Mouse (Mus musculus) neural tube, embryonic 11.5 days (tissue): Measurements from ENCODE around the gene Etv5. TPM values are rescaled to one million over a fixed set of nuclear protein-coding genes. Genes with fewer than 3 reads are reported as not detected.

Source experiments
- ATAC-seq: fragments of 200-750 bp; cut with Nextera tagmentation; 2 replicates; pipeline ENCODE4 v1.8.0; 2017; ENCODE audit warnings: moderate number of reproducible peaks, mild to moderate bottlenecking, moderate TSS enrichment, moderate library complexity; ENCODE audit not compliant: insufficient read depth, low FRiP score, low TSS enrichment
- DNase-seq: peaks from one replicate; pipeline ENCODE4 v3.0.0-alpha.2; 2015; ENCODE audit warnings: low spot score
- H3K27ac ChIP-seq: fragments of 300-500 bp; sonication (generic); 2 replicates; pipeline ENCODE4 v1.5.1; 2014; ENCODE audit warnings: low read depth, mild to moderate bottlenecking, low read length
- H3K27me3 ChIP-seq: fragments of 300-500 bp; sonication (generic); 2 replicates; pipeline ENCODE4 v1.6.1; 2014; ENCODE audit warnings: mild to moderate bottlenecking, low read length, mixed read lengths; ENCODE audit not compliant: control insufficient read depth, insufficient read depth
- H3K36me3 ChIP-seq: fragments of 300-500 bp; sonication (generic); 2 replicates; pipeline ENCODE4 v1.6.1; 2014; ENCODE audit warnings: mild to moderate bottlenecking, low read length, moderate library complexity, mixed read lengths; ENCODE audit not compliant: control insufficient read depth, insufficient read depth
- H3K4me1 ChIP-seq: fragments of 300-500 bp; sonication (generic); 2 replicates; pipeline ENCODE4 v1.6.1; 2014; ENCODE audit warnings: low read length, mixed read lengths; ENCODE audit not compliant: control insufficient read depth, insufficient read depth
- H3K4me2 ChIP-seq: fragments of 300-500 bp; sonication (generic); 2 replicates; pipeline ENCODE4 v1.6.1; 2014; ENCODE audit warnings: low read depth, mild to moderate bottlenecking, moderate library complexity
- H3K4me3 ChIP-seq: fragments of 300-500 bp; sonication (generic); 2 replicates; pipeline ENCODE4 v1.5.1; 2014; ENCODE audit warnings: low read depth, low read length
- H3K9ac ChIP-seq: fragments of 300-500 bp; sonication (generic); 2 replicates; pipeline ENCODE4 v1.6.1; 2014; ENCODE audit warnings: mild to moderate bottlenecking, low read length
- H3K9me3 ChIP-seq: fragments of 300-500 bp; sonication (generic); 2 replicates; pipeline ENCODE4 v1.6.1; 2016; ENCODE audit warnings: low read length; ENCODE audit not compliant: control insufficient read depth
- WGBS: fragments of 180-500 bp; shearing (Covaris S2); extraction: QIAGEN DNeasy Blood & Tissue Kit; methylation state at CpG from one replicate; pipeline ENCODE4 v1.1.7; 2014; 5-methylcytosine and 5-hydroxymethylcytosine counted together
- polyA plus RNA-seq: library from polyadenylated mRNA; unstranded; fragments of >200 nt; fragmentation: Nextera tagmentation; extraction: Ambion mirVana; gene quantifications from 2 replicates; pipeline ENCODE4 v1.2.1, GENCODE M21; 2014

The Etv5 gene
- polyA plus RNA-seq, 1 experiment from 2014 or later, result 19.5 TPM

- no peak overlapping the region for H3K9ac ChIP-seq
- 87% methylated on average over 4 of the region's 4 CpGs for WGBS
- H3K4me3 ChIP-seq, result no peak overlapping the region
- DNase-seq (no peak), ATAC-seq (no peak)
- no peaks in the 10 kb centered on the region for H3K4me1 ChIP-seq
- H3K27ac ChIP-seq, result no peak overlapping the region
- no peak overlapping the region for H3K4me2 ChIP-seq
- H3K27me3 ChIP-seq, result no peaks in the 10 kb centered on the region
- no peaks in the 10 kb centered on the region for H3K9me3 ChIP-seq
- no peaks in the 10 kb centered on the region for H3K36me3 ChIP-seq
These were observed 32.8 kb downstream of the Etv5 start for GRCm38 (mm10) chr16:22406747-22407146.

- H3K4me1 ChIP-seq, result no peaks in the 10 kb centered on the region
- WGBS, result 90% methylated on average over 4 of the region's 4 CpGs
- H3K4me2 ChIP-seq, result no peak overlapping the region
- no peak overlapping the region for H3K27ac ChIP-seq
- no peak for DNase-seq
- no peaks in the 10 kb centered on the region for H3K9me3 ChIP-seq
- H3K36me3 ChIP-seq, result no peaks in the 10 kb centered on the region
- ATAC-seq, result no peak
- H3K4me3 ChIP-seq, result no peak overlapping the region
- H3K27me3 ChIP-seq, result no peaks in the 10 kb centered on the region
- no peak overlapping the region for H3K9ac ChIP-seq
These were observed 33.5 kb downstream of the Etv5 start for GRCm38 (mm10) chr16:22406050-22406449.

- H3K27ac ChIP-seq, result no peak overlapping the region
- ATAC-seq (no peak), DNase-seq (no peak)
- no peak overlapping the region for H3K4me2 ChIP-seq
- H3K4me1 ChIP-seq, result no peaks in the 10 kb centered on the region
- no peak overlapping the region for H3K9ac ChIP-seq
- H3K27me3 ChIP-seq, result no peaks in the 10 kb centered on the region
- H3K9me3 ChIP-seq, result no peaks in the 10 kb centered on the region
- WGBS, result 89% methylated on average over 10 of the region's 10 CpGs
- H3K4me3 ChIP-seq, result no peak overlapping the region
- no peaks in the 10 kb centered on the region for H3K36me3 ChIP-seq
These were observed 34.0 kb downstream of the Etv5 start for GRCm38 (mm10) chr16:22405492-22405891.

GRCm38 (mm10) chr16:22403715-22404114 lies 35.8 kb downstream of the Etv5 start:
- Histone ChIP-seq H3K27ac (no peak overlapping the region), H3K36me3 (no peaks in the 10 kb centered on the region), H3K9ac (no peak overlapping the region), H3K4me3 (no peak overlapping the region), H3K27me3 (no peaks in the 10 kb centered on the region), H3K4me2 (no peak overlapping the region), H3K4me1 (no peaks in the 10 kb centered on the region), H3K9me3 (no peaks in the 10 kb centered on the region)
- 92% methylated on average over 4 of the region's 4 CpGs for WGBS
- ATAC-seq (no peak), DNase-seq (no peak)

- Histone ChIP-seq H3K4me1 (no peaks in the 10 kb centered on the region), H3K9ac (no peak overlapping the region), H3K27ac (no peak overlapping the region), H3K27me3 (no peaks in the 10 kb centered on the region), H3K4me3 (no peak overlapping the region), H3K9me3 (no peaks in the 10 kb centered on the region), H3K4me2 (no peak overlapping the region), H3K36me3 (no peaks in the 10 kb centered on the region)
- DNase-seq (no peak), ATAC-seq (no peak)
These were observed 36.9 kb downstream of the Etv5 start for GRCm38 (mm10) chr16:22402600-22402999.

GRCm38 (mm10) chr16:22400226-22400625 lies 39.3 kb downstream of the Etv5 start:
- no peak overlapping the region for H3K4me3 ChIP-seq
- WGBS, result 88% methylated on average over 6 of the region's 6 CpGs
- no peak for DNase-seq
- no peak overlapping the region for H3K27ac ChIP-seq
- no peaks in the 10 kb centered on the region for H3K9me3 ChIP-seq
- no peak overlapping the region for H3K4me2 ChIP-seq
- H3K9ac ChIP-seq, result no peak overlapping the region
- ATAC-seq, result no peak
- no peaks in the 10 kb centered on the region for H3K4me1 ChIP-seq
- no peaks in the 10 kb centered on the region for H3K27me3 ChIP-seq
- no peaks in the 10 kb centered on the region for H3K36me3 ChIP-seq

GRCm38 (mm10) chr16:22398784-22399453 lies 40.6 kb downstream of the Etv5 start:
- Histone ChIP-seq H3K9me3 (no peaks in the 10 kb centered on the region), H3K36me3 (no peaks in the 10 kb centered on the region), H3K4me3 (no peak overlapping the region), H3K27ac (no peak overlapping the region), H3K4me1 (no peaks in the 10 kb centered on the region), H3K9ac (no peak overlapping the region), H3K4me2 (no peak overlapping the region), H3K27me3 (no peaks in the 10 kb centered on the region)
- 87% methylated on average over 10 of the region's 10 CpGs for WGBS
- no peak for ATAC-seq
- DNase-seq, result no peak

- no peaks in the 10 kb centered on the region for H3K4me1 ChIP-seq
- no peak for ATAC-seq
- 88% methylated on average over 11 of the region's 11 CpGs for WGBS
These were observed 41.2 kb downstream of the Etv5 start for GRCm38 (mm10) chr16:22398354-22398753.

GRCm38 (mm10) chr16:22396420-22396819 lies 43.1 kb downstream of the Etv5 start:
- no peaks in the 10 kb centered on the region for H3K27me3 ChIP-seq
- H3K9ac ChIP-seq, result no peak overlapping the region
- ATAC-seq, result no peak
- no peaks in the 10 kb centered on the region for H3K36me3 ChIP-seq
- 76% methylated on average over 8 of the region's 8 CpGs for WGBS
- no peaks in the 10 kb centered on the region for H3K4me1 ChIP-seq
- DNase-seq, result no peak
- no peaks in the 10 kb centered on the region for H3K9me3 ChIP-seq
- H3K27ac ChIP-seq, result no peak overlapping the region
- H3K4me3 ChIP-seq, result no peak overlapping the region
- no peak overlapping the region for H3K4me2 ChIP-seq

More at GRCm38 (mm10) chr16:22398354-22398753, 41.2 kb downstream of the Etv5 start:
- H3K9me3 ChIP-seq, result no peaks in the 10 kb centered on the region
- no peak overlapping the region for H3K4me2 ChIP-seq
- H3K27ac ChIP-seq, result no peak overlapping the region
- H3K36me3 ChIP-seq, result no peaks in the 10 kb centered on the region
- DNase-seq, result no peak
- H3K4me3 ChIP-seq, result no peak overlapping the region
- no peaks in the 10 kb centered on the region for H3K27me3 ChIP-seq
- H3K9ac ChIP-seq, result no peak overlapping the region
